Mouse (Mus musculus) megakaryocyte, embryonic 14.5 days (primary cell): ENCODE results near the gene Phf21b.

Source experiments
- FLI1 ChIP-seq: IDR thresholded peaks from 2 replicates; pipeline ENCODE4 v1.6.1; 2012; ENCODE audit warnings: low read length, inconsistent platforms, mixed read lengths
- GATA1 ChIP-seq: IDR thresholded peaks from 3 replicates; pipeline ENCODE4 v1.6.1; 2012; ENCODE audit warnings: mixed read lengths, low read length, inconsistent platforms, borderline replicate concordance

DNA sequence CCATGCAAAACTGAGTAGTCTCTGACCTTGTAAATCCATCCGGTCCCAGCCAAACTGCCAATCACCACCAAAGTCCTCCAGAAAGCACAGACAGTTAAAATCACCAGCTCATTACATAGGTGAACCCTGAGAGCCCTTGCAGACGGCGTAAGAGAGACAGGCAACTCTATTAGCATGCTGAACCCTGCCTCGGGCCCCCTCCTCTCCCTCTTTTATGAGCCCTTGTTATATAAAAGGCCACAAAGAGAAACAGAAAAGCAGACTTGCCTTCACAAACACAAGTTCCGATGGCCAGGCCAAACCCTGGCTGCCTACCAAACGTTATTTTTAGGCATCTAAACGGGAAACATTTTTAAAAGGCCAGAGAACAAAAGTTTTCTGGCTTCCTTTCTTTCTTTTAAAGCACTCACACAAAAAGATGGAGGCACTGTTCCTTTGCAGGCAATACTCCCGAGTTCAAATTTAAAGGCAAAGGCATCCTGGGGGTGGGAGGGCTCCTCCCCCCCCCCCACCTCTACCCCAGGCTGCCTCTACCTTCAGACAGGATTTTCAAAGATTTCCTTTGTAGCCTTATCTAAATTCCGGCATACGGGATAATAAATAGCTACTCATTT lies 3.3 kb downstream of the Phf21b start:
- no peak for TF ChIP-seq GATA1
- TF ChIP-seq FLI1, result no peak
